Mouse (Mus musculus) spleen, postnatal 4 days (tissue): Measurements from ENCODE around the gene Gpc1.

Experiments
- DNase-seq, 2 experiments: peaks; one replicate each; pipeline ENCODE4 v3.0.0; 2022; ENCODE audit warnings: low spot score in 2 of 2

Gene Gpc1

GRCm38 (mm10) chr1:92831188-92832001 is at the start of gene Gpc1:
Gpc1 (plus strand) TSS chr1:92831645.
- peak in 1 of 2 experiments; percentile 27 for DNase-seq

- no peak for DNase-seq
Observed at GRCm38 (mm10) chr1:92781862-92782261, 49.6 kb upstream of the Gpc1 start.

DNA sequence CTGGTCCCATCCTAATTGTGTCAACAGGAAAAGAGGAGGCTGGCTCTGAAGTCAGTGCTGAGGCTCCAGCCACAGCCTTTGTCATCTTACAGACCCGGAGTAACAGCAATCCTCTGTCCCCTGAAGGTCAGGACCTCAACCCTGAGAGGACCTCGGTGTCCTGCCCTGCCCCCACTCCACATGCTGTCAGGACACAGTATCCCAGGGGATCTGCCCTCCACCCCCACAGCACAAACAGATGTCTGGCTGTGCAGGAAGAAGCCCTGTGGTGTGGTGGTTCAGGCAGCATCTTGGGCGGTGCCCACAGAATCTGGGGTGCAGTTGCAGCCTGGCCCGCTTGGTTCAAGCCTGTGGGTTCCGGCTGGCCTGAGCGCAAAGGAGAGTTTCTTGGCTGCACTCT is 48.9 kb upstream of the Gpc1 start:
- no peak for DNase-seq

- DNase-seq, result no peak
Observed at GRCm38 (mm10) chr1:92787221-92787620, 44.2 kb upstream of the Gpc1 start.

DNA sequence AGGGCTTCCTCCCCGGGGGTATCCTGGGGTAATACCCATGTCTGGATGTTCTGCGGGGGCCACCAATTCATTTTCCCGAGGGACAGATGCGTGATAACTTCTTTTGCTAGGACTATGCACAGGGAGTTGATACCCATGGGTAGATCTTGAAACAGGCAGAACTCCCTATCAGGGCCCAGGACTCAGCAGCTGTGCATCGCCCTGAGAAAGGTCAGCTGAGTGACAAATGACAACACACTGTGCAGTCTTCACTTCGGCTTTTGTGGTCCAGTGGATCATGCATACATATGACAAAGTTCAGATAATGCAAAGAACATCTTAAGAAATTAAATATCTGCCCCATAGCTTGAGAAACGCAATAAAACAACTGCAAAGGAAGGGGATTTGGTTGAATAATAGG is 43.4 kb upstream of the Gpc1 start:
- DNase-seq, result no peak

DNA sequence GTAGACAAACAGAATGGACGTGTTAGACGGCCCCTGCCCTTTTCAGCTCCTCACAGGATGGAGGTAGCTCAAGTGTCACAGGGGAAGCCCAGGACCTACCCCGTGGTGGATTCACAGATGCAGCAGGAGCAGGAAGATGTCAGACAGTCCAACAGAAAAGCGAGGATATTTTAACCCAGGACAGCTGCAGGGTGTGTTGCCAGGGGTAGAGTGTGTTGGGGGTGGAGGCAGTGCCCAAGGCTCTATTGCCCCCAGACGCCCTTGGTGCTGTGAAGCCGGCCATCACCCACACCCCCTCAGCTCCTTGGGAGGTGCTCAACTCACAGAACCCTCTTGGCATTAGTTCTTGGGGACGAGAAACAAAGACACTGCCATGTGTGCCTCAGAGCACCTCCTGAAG is 40.8 kb upstream of the Gpc1 start:
- no peak for DNase-seq

DNA sequence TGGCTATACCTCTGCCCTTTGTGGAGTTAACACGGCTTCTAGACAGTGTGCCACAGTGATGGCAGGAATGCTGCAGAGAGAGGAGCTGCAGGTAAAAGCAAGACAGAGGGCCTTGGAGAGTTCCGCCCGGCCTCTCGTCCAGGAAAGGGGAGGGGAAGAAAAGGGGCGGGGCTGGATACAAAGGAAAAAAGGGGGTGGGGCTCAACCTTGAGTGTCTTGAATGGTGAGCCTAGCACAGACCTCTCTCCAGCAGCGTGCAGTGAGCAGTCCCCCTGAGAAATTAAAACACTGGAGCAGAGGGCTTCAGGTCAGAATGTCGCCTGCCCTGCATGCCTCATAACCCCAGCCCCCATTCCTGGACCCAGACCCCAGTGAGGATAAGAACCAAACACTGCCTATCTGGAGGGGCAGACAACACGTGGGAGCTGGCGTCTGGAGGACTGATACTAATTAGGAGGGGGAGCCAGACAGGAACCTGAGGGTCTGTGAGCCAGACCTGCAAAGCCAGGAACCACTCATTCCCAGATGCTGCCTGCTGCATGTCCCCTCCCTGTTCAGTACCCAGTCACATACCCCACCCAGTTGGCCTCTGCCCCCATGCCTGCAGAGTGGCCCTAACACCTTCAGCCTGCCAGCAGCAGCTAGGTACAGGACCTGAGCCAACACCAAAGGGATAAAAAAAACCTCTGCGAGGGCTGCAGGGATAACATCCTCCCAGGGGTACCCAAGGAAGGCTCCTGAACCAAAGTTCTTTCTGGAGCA is 40.2 kb upstream of the Gpc1 start:
- no peak for DNase-seq

GRCm38 (mm10) chr1:92793781-92794180 is 37.7 kb upstream of the Gpc1 start:
- no peak for DNase-seq

- no peak for DNase-seq
Observed at GRCm38 (mm10) chr1:92798425-92798824, 33.0 kb upstream of the Gpc1 start.

GRCm38 (mm10) chr1:92799653-92800052 is 31.8 kb upstream of the Gpc1 start:
- DNase-seq, result no peak

- DNase-seq, result no peak
Observed at GRCm38 (mm10) chr1:92802362-92802761, 29.1 kb upstream of the Gpc1 start.

GRCm38 (mm10) chr1:92803376-92803775 is 28.1 kb upstream of the Gpc1 start:
- no peak for DNase-seq

DNA sequence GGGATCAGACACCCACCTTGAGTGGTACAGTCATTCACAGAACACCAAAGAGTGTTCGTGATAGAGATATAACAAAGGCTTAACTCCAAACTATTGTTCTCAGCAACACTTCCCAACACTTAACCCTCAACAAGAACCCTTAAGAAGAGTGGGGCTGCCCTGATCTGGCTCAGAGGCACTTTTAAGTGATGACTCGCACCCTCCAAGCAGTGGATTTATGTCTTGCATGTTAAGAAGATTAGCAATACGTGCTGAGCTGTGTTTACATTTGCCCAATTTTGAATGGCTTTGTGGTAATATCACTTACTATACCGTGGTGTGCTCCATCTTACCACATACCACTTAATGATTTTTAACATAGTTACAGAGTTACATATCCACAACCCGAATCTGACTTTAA is 26.3 kb upstream of the Gpc1 start:
- DNase-seq, result no peak

DNA sequence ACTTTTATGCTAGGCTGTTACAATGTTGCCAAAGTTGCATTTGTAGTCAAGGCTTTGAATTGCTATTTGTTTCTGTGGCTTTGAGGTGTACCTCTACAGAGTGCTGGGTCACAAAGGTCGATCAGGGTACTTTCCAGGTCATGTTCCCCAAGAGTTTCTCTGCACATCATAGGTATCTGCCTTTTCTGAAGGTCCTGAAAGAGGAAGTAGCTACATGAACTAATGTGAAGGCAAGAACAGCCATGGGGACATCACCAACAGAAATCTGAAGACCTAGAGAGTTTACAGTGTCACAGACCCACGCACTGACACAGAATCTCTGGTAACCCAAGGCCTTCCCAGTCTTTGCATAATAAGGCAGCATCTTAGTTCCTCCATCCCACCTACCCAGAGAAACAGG is 25.6 kb upstream of the Gpc1 start:
- DNase-seq, result no peak

- DNase-seq, result no peak
Observed at GRCm38 (mm10) chr1:92806720-92807119, 24.7 kb upstream of the Gpc1 start.

- DNase-seq, result no peak
Observed at GRCm38 (mm10) chr1:92809621-92810020, 21.8 kb upstream of the Gpc1 start.

DNA sequence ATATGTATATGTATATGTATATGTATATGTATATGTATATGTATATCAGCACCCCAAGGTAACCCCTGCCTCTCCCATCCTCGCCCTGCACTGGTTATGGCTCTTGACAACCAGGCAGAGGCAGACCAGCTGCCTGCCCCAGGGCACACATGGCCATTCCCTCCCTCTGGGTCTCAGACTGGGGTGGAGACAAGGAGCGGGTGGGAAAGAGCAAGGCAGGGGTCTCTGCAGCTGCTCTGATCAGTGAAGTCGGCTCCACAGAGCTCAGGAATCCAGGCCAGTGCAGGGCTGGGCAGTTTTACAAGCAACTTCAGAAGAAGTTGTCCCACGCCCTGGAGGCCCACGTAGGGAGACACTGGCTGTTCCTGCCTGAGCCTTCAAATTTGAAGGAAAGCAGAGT is 17.1 kb upstream of the Gpc1 start:
- DNase-seq, result no peak

DNA sequence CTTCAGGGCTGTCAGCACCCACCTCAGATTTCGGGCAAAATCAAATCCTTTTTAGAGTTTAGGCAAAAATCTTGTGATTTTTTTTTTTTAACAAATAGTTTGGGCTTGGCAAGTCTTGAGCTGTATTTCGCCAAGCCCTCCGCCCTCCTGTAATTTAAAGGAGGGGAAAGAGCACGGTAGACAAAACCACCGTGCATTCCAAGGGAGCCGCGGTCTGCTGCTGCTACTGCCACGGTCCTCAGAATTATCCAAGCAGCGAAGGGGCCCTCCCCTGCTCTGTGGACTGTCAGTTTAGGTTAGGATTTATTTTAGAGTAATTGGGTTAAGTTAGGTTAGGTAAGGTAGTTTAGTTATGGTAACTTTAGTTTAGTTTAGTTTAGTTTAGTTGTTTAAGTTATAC is 16.3 kb upstream of the Gpc1 start:
- DNase-seq, result no peak

- no peak for DNase-seq
Observed at GRCm38 (mm10) chr1:92815756-92816294, 15.6 kb upstream of the Gpc1 start.

DNA sequence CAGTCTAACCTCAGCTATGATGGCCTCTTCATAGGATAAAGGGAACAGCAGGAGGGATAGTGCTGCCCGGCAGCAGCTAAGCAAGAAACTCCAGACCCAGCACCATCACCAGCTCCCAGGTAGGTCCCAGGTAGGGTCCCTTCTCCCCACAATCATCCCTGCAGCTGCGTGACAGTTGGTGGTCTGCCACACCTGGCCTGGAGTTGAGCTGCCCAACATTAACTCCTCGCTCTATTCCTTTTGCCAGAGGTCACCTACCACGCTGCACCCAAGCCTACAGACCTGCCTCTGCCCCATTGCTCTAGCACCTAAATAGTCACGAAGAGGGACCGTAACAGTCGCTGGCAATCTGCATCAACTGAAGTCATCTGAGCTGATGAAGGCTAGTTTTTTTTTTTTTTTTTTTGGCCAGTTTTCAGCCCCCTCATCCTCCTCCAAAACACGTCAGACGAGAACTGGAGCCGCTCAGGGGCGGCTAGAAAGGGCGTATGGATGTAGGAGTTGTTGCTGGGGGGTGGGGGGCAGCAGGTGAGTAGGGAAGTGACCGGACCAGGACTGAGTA is 738 bp upstream of the Gpc1 start:
- DNase-seq, result no peak

DNA sequence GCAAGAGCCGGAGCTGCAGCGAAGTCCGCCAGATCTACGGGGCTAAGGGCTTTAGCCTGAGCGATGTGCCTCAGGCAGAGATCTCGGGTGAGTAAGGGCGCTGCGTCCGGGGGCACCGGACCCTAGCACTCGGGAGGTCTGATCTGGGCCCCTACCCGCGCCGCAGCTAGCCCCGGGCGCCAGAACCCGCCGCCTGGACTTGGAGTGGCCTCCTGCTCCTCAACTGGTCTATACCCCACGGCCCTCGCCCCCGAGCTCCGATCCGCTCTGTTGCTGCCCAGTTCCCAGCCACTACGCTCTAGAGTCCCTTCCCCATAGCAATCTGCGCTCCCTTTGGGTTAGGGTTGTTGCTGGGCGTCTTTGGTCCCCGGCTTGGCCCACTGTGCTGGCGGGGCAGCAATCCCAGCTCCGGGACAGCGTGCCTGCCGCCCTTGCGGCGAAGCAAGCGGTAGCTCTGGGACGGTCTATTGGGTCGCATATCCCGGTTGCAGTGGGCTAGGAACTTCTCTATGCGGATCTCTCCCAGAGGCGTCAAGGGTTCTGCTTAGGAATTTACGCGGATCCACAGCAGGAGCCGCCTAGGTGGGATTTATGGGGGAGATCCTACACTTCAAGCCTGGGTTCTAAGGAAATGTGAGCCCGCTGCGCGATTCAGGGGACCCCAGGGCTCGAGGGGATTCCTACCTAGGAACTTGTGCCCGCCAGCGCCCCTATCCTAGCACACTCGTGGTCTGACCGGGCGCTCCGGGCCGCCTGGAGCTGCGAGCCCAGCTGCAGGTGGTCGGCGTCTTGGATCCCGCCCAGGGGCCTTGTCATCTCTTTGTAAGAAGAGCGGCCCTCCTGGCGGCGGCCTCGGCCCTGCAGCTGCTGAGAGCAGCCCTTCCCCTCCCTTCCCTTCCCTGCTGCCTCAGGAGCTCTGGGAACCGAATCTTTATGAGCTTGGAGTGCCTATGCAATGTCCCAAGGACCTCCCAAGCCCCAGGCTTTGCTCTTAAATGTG is 866 bp downstream of the Gpc1 start:
- no peak for DNase-seq
